Mouse (Mus musculus) myocyte (in vitro differentiated cells): ENCODE results near the gene Tmem95.

Experiments used
- E2F4 ChIP-seq: IDR thresholded peaks from one replicate; pipeline ENCODE4 v1.6.1; 2011; ENCODE audit warnings: mild to moderate bottlenecking, control low read depth, moderate library complexity; ENCODE audit not compliant: insufficient read depth
- MAX ChIP-seq: IDR thresholded peaks from one replicate; pipeline ENCODE4 v1.6.1; 2011; ENCODE audit warnings: low read depth, mild to moderate bottlenecking, control low read depth
- MYOG ChIP-seq, 3 experiments: IDR thresholded peaks; one replicate each; pipeline ENCODE4 v1.6.1; 2011; ENCODE audit warnings: control low read depth in 2 of 3, low read depth in 2 of 3, mild to moderate bottlenecking in 2 of 3; ENCODE audit not compliant: insufficient read length in 2 of 3, control insufficient read depth in 1 of 3, insufficient read depth in 1 of 3
- POLR2A ChIP-seq: IDR thresholded peaks from one replicate; pipeline ENCODE4 v1.6.1; 2011; ENCODE audit warnings: low read depth, mild to moderate bottlenecking, control low read depth, moderate library complexity; ENCODE audit not compliant: insufficient read length
- POLR2AphosphoS2 ChIP-seq: IDR thresholded peaks from one replicate; pipeline ENCODE4 v1.6.1; 2011; ENCODE audit warnings: low read depth, control low read depth; ENCODE audit not compliant: insufficient read length
- REST ChIP-seq: IDR thresholded peaks from one replicate; pipeline ENCODE4 v1.6.1; 2011; ENCODE audit warnings: mild to moderate bottlenecking, control low read depth, moderate library complexity; ENCODE audit not compliant: insufficient read depth, insufficient read length
- SRF ChIP-seq: IDR thresholded peaks from one replicate; pipeline ENCODE4 v1.6.1; 2011; ENCODE audit warnings: low read depth; ENCODE audit not compliant: control insufficient read depth, insufficient read length
- TCF12 ChIP-seq: IDR thresholded peaks from one replicate; pipeline ENCODE4 v1.6.1; 2011; ENCODE audit warnings: mild to moderate bottlenecking, control low read depth; ENCODE audit not compliant: poor library complexity, insufficient read depth, severe bottlenecking

GRCm38 (mm10) chr11:69911701-69912100, 33.9 kb upstream of the Tmem95 start:
- TF ChIP-seq SRF: no peak
- TF ChIP-seq MYOG (IDR thresholded peaks at IDR 0.05; ENCODE audit: control insufficient read depth in 1 of 3, insufficient read depth in 1 of 3, insufficient read length in 2 of 3, low read depth in 2 of 3): no peak
- no peak for TF ChIP-seq MAX
- TF ChIP-seq REST: no peak
- no peak for TF ChIP-seq POLR2A
- no peak for TF ChIP-seq TCF12
- TF ChIP-seq POLR2AphosphoS2: no peak
- TF ChIP-seq E2F4: no peak
